ENCODE assay signal across 20 mouse cellular contexts in the genomic region with DNA sequence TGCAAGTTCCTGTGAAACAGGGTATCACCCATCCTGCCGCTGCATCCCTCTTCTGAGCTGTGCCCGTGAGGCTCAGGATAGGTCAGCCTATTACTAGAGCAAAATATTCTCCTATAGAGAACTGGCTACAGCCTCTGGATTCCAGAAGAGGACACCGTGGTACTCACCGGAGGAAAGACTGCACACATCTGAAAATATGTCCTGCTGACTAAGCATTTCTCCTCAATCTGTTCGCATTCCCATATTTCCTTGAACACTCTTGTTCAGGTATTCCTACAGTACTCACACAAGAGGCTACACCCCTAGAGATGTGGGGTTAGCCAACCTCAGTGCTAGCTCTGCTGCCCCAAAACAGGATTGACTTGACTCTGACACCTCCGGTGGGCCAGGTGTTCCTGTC. TPM values are rescaled to one million over a fixed set of nuclear protein-coding genes. Genes with fewer than 3 reads are reported as not detected.
DNase-seq lines count a peak whose midpoint lies in the region; ATAC-seq and TF ChIP-seq lines count a peak whose summit lies in the region.
"Had no signal": no experiment of that assay in that cellular context is flagged by ENCODE, and none has a peak within 500 bp of the region (broad histone marks: within the 10 kb centered on the region; RNA-seq: fewer than 3 reads in every experiment).

No protein-coding gene starts in this region.

- no peak overlapping the region for H3K27ac ChIP-seq in forebrain, embryonic 13.5 days
- no peak overlapping the region for H3K27ac ChIP-seq in forebrain, embryonic 14.5 days (ENCODE audit: low read depth, low read length)
- no peak overlapping the region for H3K27ac ChIP-seq in limb, embryonic 13.5 days
- H3K27ac ChIP-seq in limb, embryonic 10.5 days: no peak overlapping the region
- H3K27ac ChIP-seq in CH12.LX (ENCODE audit: insufficient read depth, low read depth): no peak overlapping the region
- no peak overlapping the region for H3K27ac ChIP-seq in embryonic facial prominence, embryonic 14.5 days (replicated peaks; ENCODE audit: low read depth, low read length)
- H3K27ac ChIP-seq: forebrain, embryonic 12.5 days; gastrocnemius, adult 2 months; hindbrain, embryonic 10.5 days; hindbrain, embryonic 15.5 days had no signal

- H3K27me3 ChIP-seq in forebrain, embryonic 13.5 days: no peaks in the 10 kb centered on the region
- no peaks in the 10 kb centered on the region for H3K27me3 ChIP-seq in forebrain, embryonic 14.5 days (replicated peaks; ENCODE audit: control insufficient read depth, insufficient read depth, low read length)
- no peaks in the 10 kb centered on the region for H3K27me3 ChIP-seq in limb, embryonic 13.5 days
- no peaks in the 10 kb centered on the region for H3K27me3 ChIP-seq in limb, embryonic 10.5 days (ENCODE audit: low read depth, poor library complexity, severe bottlenecking)
- H3K27me3 ChIP-seq in CH12.LX (replicated peaks): no peaks in the 10 kb centered on the region
- H3K27me3 ChIP-seq in embryonic facial prominence, embryonic 14.5 days (replicated peaks; ENCODE audit: control insufficient read depth, insufficient read depth, low read length): no peaks in the 10 kb centered on the region
- H3K27me3 ChIP-seq: forebrain, embryonic 12.5 days; heart, embryonic 12.5 days; hindbrain, embryonic 15.5 days had no signal

- peaks cover 44% of the 10 kb centered on the region for H3K79me2 ChIP-seq in CH12.LX (replicated peaks; ENCODE audit: control insufficient read depth, extremely low read depth, insufficient read depth, poor library complexity, severe bottlenecking)

- no peak for TF ChIP-seq POLR2A in CH12.LX (IDR thresholded peaks at IDR 0.05; ENCODE audit: low read depth, low read length)

- in situ Hi-C loops in CH12.LX (cut with MboI; ENCODE audit: low pct_ligation_motif_present, low pct_unique_long_range_greater_than_20kb, low sequenced_read_pairs): loop anchor here (5.0 kb wide), 1 partner anchor 46 kb away; no protein-coding TSS in a partner anchor

- no peaks in the 10 kb centered on the region for H3K9me3 ChIP-seq in forebrain, embryonic 13.5 days (replicated peaks)
- H3K9me3 ChIP-seq in forebrain, embryonic 14.5 days (replicated peaks; ENCODE audit: control insufficient read depth, low read length): no peaks in the 10 kb centered on the region
- no peaks in the 10 kb centered on the region for H3K9me3 ChIP-seq in limb, embryonic 13.5 days
- no peaks in the 10 kb centered on the region for H3K9me3 ChIP-seq in limb, embryonic 10.5 days (replicated peaks)
- no peaks in the 10 kb centered on the region for H3K9me3 ChIP-seq in CH12.LX (replicated peaks; ENCODE audit: low read length)
- H3K9me3 ChIP-seq in embryonic facial prominence, embryonic 14.5 days (ENCODE audit: control insufficient read depth, low read length): no peaks in the 10 kb centered on the region
- H3K9me3 ChIP-seq: forebrain, embryonic 12.5 days; heart, embryonic 12.5 days; hindbrain, embryonic 10.5 days; hindbrain, embryonic 15.5 days had no signal

- H3K4me3 ChIP-seq in forebrain, embryonic 13.5 days: no peak overlapping the region
- H3K4me3 ChIP-seq in forebrain, embryonic 14.5 days (ENCODE audit: low read depth, low read length): no peak overlapping the region
- no peak overlapping the region for H3K4me3 ChIP-seq in limb, embryonic 13.5 days
- H3K4me3 ChIP-seq in limb, embryonic 10.5 days: no peak overlapping the region
- H3K4me3 ChIP-seq in CH12.LX (replicated peaks in 1 of 3; ENCODE audit: low read depth in 2 of 3, low read length in 2 of 3, poor library complexity in 1 of 3): no peak overlapping the region
- no peak overlapping the region for H3K4me3 ChIP-seq in embryonic facial prominence, embryonic 14.5 days (ENCODE audit: low read depth, low read length)
- H3K4me3 ChIP-seq: forebrain, embryonic 12.5 days; gastrocnemius, adult 2 months; heart, embryonic 12.5 days; hindbrain, embryonic 10.5 days; hindbrain, embryonic 15.5 days had no signal

- 92% methylated on average over 6 of the region's 6 CpGs for WGBS in forebrain, embryonic 13.5 days
- WGBS in forebrain, embryonic 14.5 days: 98% methylated on average over 6 of the region's 6 CpGs
- WGBS in limb, embryonic 13.5 days: 95% methylated on average over 6 of the region's 6 CpGs
- 97% methylated on average over 6 of the region's 6 CpGs for WGBS in limb, embryonic 10.5 days
- 93% methylated on average over 6 of the region's 6 CpGs for WGBS in embryonic facial prominence, embryonic 14.5 days

- TF ChIP-seq RAD21 in CH12.LX (IDR thresholded peaks at IDR 0.05; ENCODE audit: low read depth, low read length): no peak

- no peak for ATAC-seq in forebrain, embryonic 13.5 days
- no peak for ATAC-seq in forebrain, embryonic 14.5 days
- no peak for ATAC-seq in limb, embryonic 13.5 days (ENCODE audit: low FRiP score, low read depth)
- no peak for ATAC-seq in embryonic facial prominence, embryonic 14.5 days (ENCODE audit: low read depth)

- no peak for TF ChIP-seq CTCF in CH12.LX (conservative IDR thresholded peaks at IDR 0.05 in 1 of 2, IDR thresholded peaks at IDR 0.05 in 1 of 2; ENCODE audit: low read depth in 2 of 2, low read length in 2 of 2)

- peaks cover 80% of the 10 kb centered on the region for H3K36me3 ChIP-seq in forebrain, embryonic 13.5 days (ENCODE audit: poor library complexity, severe bottlenecking)
- H3K36me3 ChIP-seq in forebrain, embryonic 14.5 days (ENCODE audit: control insufficient read depth, insufficient read depth, low read length): peaks cover 77% of the 10 kb centered on the region
- H3K36me3 ChIP-seq in limb, embryonic 13.5 days: peaks cover 81% of the 10 kb centered on the region
- peaks cover 84% of the 10 kb centered on the region for H3K36me3 ChIP-seq in limb, embryonic 10.5 days
- H3K36me3 ChIP-seq in CH12.LX (replicated peaks in 1 of 2; ENCODE audit: control insufficient read depth in 1 of 2, insufficient read depth in 1 of 2, low read length in 1 of 2): peaks cover 62 to 72% of the 10 kb centered on the region in 2 experiments
- peaks cover 80% of the 10 kb centered on the region for H3K36me3 ChIP-seq in embryonic facial prominence, embryonic 14.5 days (ENCODE audit: control insufficient read depth, insufficient read depth, low read length)

- dilution Hi-C loops in CH12.LX (cut with MboI; ENCODE audit: extremely low pct_ligation_motif_present, extremely low pct_unique_long_range_greater_than_20kb, low sequenced_read_pairs): no loop called here

- TF ChIP-seq EP300 in CH12.LX (IDR thresholded peaks at IDR 0.05; ENCODE audit: low read length): no peak

- no peak for DNase-seq in forebrain, embryonic 14.5 days (ENCODE audit: low spot score)
- DNase-seq in limb, embryonic 10.5 days (ENCODE audit: low spot score): no peak
- no peak for DNase-seq in CH12.LX (ENCODE audit: extremely low read depth)
- no peak for DNase-seq in embryonic facial prominence, embryonic 14.5 days (ENCODE audit: low spot score)
- no peak for DNase-seq in urinary bladder, postnatal 10 days (ENCODE audit: low spot score)
- DNase-seq: adrenal gland, adult 8-10 months; adrenal gland, postnatal 36 days; cerebellum, adult 2 months; cerebellum, postnatal 10 days; gastrocnemius, adult 2 months; gastrocnemius, postnatal 25 days had no signal

- H3K4me1 ChIP-seq in forebrain, embryonic 13.5 days: peaks cover 14% of the 10 kb centered on the region
- peaks cover 7% of the 10 kb centered on the region for H3K4me1 ChIP-seq in forebrain, embryonic 14.5 days (ENCODE audit: control insufficient read depth, insufficient read depth, low read length)
- H3K4me1 ChIP-seq in limb, embryonic 13.5 days: peaks cover 22% of the 10 kb centered on the region
- peaks cover 12% of the 10 kb centered on the region for H3K4me1 ChIP-seq in limb, embryonic 10.5 days
- H3K4me1 ChIP-seq in CH12.LX (ENCODE audit: control insufficient read depth in 1 of 2, insufficient read depth in 2 of 2): peaks cover 4 to 27% of the 10 kb centered on the region in 2 experiments
- H3K4me1 ChIP-seq in embryonic facial prominence, embryonic 14.5 days (ENCODE audit: control insufficient read depth, insufficient read depth, low read length): peaks cover 9% of the 10 kb centered on the region

- no peak overlapping the region for H3K4me2 ChIP-seq in forebrain, embryonic 13.5 days
- no peak overlapping the region for H3K4me2 ChIP-seq in forebrain, embryonic 14.5 days (ENCODE audit: low read length)
- H3K4me2 ChIP-seq in limb, embryonic 13.5 days (replicated peaks): no peak overlapping the region
- no peak overlapping the region for H3K4me2 ChIP-seq in CH12.LX (ENCODE audit: insufficient read depth, low read depth, poor library complexity, severe bottlenecking)
- no peak overlapping the region for H3K4me2 ChIP-seq in embryonic facial prominence, embryonic 14.5 days (ENCODE audit: low read depth, low read length)
- H3K4me2 ChIP-seq: forebrain, embryonic 12.5 days; heart, embryonic 12.5 days; hindbrain, embryonic 15.5 days had no signal

- peak overlapping the region; percentile 21; the same call in 1 of the 2 replicates for H3K9ac ChIP-seq in forebrain, embryonic 13.5 days
- H3K9ac ChIP-seq in forebrain, embryonic 14.5 days (ENCODE audit: low read length): no peak overlapping the region
- H3K9ac ChIP-seq in limb, embryonic 13.5 days: 0 out of 2 replicates have a peak overlapping the region, but pooled peaks have one; percentile 35
- H3K9ac ChIP-seq in CH12.LX (ENCODE audit: insufficient read depth, low read depth): no peak overlapping the region
- H3K9ac ChIP-seq in embryonic facial prominence, embryonic 14.5 days (ENCODE audit: low read depth, low read length): 0 out of 2 replicates have a peak overlapping the region, but pooled peaks have one; percentile 6
- H3K9ac ChIP-seq: forebrain, embryonic 12.5 days; heart, embryonic 12.5 days; hindbrain, embryonic 15.5 days had no signal

RNA-seq across cellular contexts. Expression of a gene that starts 4.7 kb away (rescaled TPM):
- polyA plus RNA-seq in forebrain, embryonic 13.5 days (2015; fragmentation: Nextera tagmentation; extraction: Ambion mirVana): 253 and 286 TPM in 2 replicates
- 325 and 332 TPM in 2 replicates for polyA plus RNA-seq in forebrain, embryonic 14.5 days (2014; fragmentation: Nextera tagmentation; extraction: Ambion mirVana)
- polyA plus RNA-seq in limb, embryonic 13.5 days (2015; fragmentation: Nextera tagmentation; extraction: Ambion mirVana): 775 and 791 TPM in 2 replicates
- 613 and 656 TPM in 2 replicates for polyA plus RNA-seq in limb, embryonic 10.5 days (2016; fragmentation: Nextera tagmentation; extraction: Ambion mirVana)
- total RNA-seq in CH12.LX (2012; rRNA removed) (531 and 594 TPM in 2 replicates), CH12.LX (2014; rRNA removed) (453 and 486 TPM in 2 replicates)
- 644 and 662 TPM in 2 replicates for polyA plus RNA-seq in CH12.LX (2012; ENCODE audit: insufficient read length, low read depth)
- polyA plus RNA-seq in embryonic facial prominence, embryonic 14.5 days (2014; fragmentation: Nextera tagmentation; extraction: Ambion mirVana): 996 and 1,037 TPM in 2 replicates

RNA-seq across cellular contexts. Expression of a gene that starts 13.1 kb away (rescaled TPM):
- 462 and 508 TPM in 2 replicates for polyA plus RNA-seq in forebrain, embryonic 13.5 days (2015; fragmentation: Nextera tagmentation; extraction: Ambion mirVana)
- 449 and 481 TPM in 2 replicates for polyA plus RNA-seq in forebrain, embryonic 14.5 days (2014; fragmentation: Nextera tagmentation; extraction: Ambion mirVana)
- polyA plus RNA-seq in limb, embryonic 13.5 days (2015; fragmentation: Nextera tagmentation; extraction: Ambion mirVana): 530 and 555 TPM in 2 replicates
- 742 and 814 TPM in 2 replicates for polyA plus RNA-seq in limb, embryonic 10.5 days (2016; fragmentation: Nextera tagmentation; extraction: Ambion mirVana)
- total RNA-seq in CH12.LX (2012; rRNA removed): 417 and 467 TPM in 2 replicates
- 126 and 172 TPM in 2 replicates for total RNA-seq in CH12.LX (2014; rRNA removed)
- polyA plus RNA-seq in CH12.LX (2012; ENCODE audit: insufficient read length, low read depth): 957 and 958 TPM in 2 replicates
- polyA plus RNA-seq in embryonic facial prominence, embryonic 14.5 days (2014; fragmentation: Nextera tagmentation; extraction: Ambion mirVana): 558 and 609 TPM in 2 replicates

RNA-seq across cellular contexts. Expression of a gene that starts 17.4 kb away (rescaled TPM):
- polyA plus RNA-seq in forebrain, embryonic 13.5 days (2015; fragmentation: Nextera tagmentation; extraction: Ambion mirVana): not detected in 2 replicates
- not detected in 2 replicates for polyA plus RNA-seq in forebrain, embryonic 14.5 days (2014; fragmentation: Nextera tagmentation; extraction: Ambion mirVana)
- 0.59 and 0.94 TPM in 2 replicates for polyA plus RNA-seq in limb, embryonic 13.5 days (2015; fragmentation: Nextera tagmentation; extraction: Ambion mirVana)
- 0.25 and 0.26 TPM in 2 replicates for polyA plus RNA-seq in limb, embryonic 10.5 days (2016; fragmentation: Nextera tagmentation; extraction: Ambion mirVana)
- total RNA-seq in CH12.LX (2012; rRNA removed): not detected in 2 replicates
- not detected in 2 replicates for total RNA-seq in CH12.LX (2014; rRNA removed)
- polyA plus RNA-seq in CH12.LX (2012; ENCODE audit: insufficient read length, low read depth): not detected in 2 replicates
- 9.6 and 9.7 TPM in 2 replicates for polyA plus RNA-seq in embryonic facial prominence, embryonic 14.5 days (2014; fragmentation: Nextera tagmentation; extraction: Ambion mirVana)
- total RNA-seq: granulocyte monocyte progenitor cell, adult 5-6 weeks; heart, postnatal 25 days had no signal
- polyA plus RNA-seq: cerebellum, adult 2 months; embryonic facial prominence, embryonic 11.5 days; forebrain, embryonic 12.5 days; heart, embryonic 12.5 days; hindbrain, embryonic 15.5 days had no signal

RNA-seq across cellular contexts. Expression of a gene that starts 18.8 kb away (rescaled TPM):
- polyA plus RNA-seq in forebrain, embryonic 13.5 days (2015; fragmentation: Nextera tagmentation; extraction: Ambion mirVana): 228 and 240 TPM in 2 replicates
- 291 and 313 TPM in 2 replicates for polyA plus RNA-seq in forebrain, embryonic 14.5 days (2014; fragmentation: Nextera tagmentation; extraction: Ambion mirVana)
- 245 TPM in 2 replicates for polyA plus RNA-seq in limb, embryonic 13.5 days (2015; fragmentation: Nextera tagmentation; extraction: Ambion mirVana)
- 223 and 235 TPM in 2 replicates for polyA plus RNA-seq in limb, embryonic 10.5 days (2016; fragmentation: Nextera tagmentation; extraction: Ambion mirVana)
- 25.8 and 39.6 TPM in 2 replicates for total RNA-seq in CH12.LX (2012; rRNA removed)
- total RNA-seq in CH12.LX (2014; rRNA removed): 37.6 and 46.2 TPM in 2 replicates
- polyA plus RNA-seq in CH12.LX (2012; ENCODE audit: insufficient read length, low read depth): 60.2 and 66.5 TPM in 2 replicates
- polyA plus RNA-seq in embryonic facial prominence, embryonic 14.5 days (2014; fragmentation: Nextera tagmentation; extraction: Ambion mirVana): 238 and 253 TPM in 2 replicates

RNA-seq across cellular contexts. Expression of a gene that starts 29.8 kb away (rescaled TPM):
- polyA plus RNA-seq in forebrain, embryonic 13.5 days (2015; fragmentation: Nextera tagmentation; extraction: Ambion mirVana): 420 and 488 TPM in 2 replicates
- polyA plus RNA-seq in forebrain, embryonic 14.5 days (2014; fragmentation: Nextera tagmentation; extraction: Ambion mirVana): 318 and 352 TPM in 2 replicates
- 480 and 508 TPM in 2 replicates for polyA plus RNA-seq in limb, embryonic 13.5 days (2015; fragmentation: Nextera tagmentation; extraction: Ambion mirVana)
- polyA plus RNA-seq in limb, embryonic 10.5 days (2016; fragmentation: Nextera tagmentation; extraction: Ambion mirVana): 720 and 728 TPM in 2 replicates
- total RNA-seq in CH12.LX (2012; rRNA removed) (582 and 793 TPM in 2 replicates), CH12.LX (2014; rRNA removed) (358 and 361 TPM in 2 replicates)
- 444 and 451 TPM in 2 replicates for polyA plus RNA-seq in CH12.LX (2012; ENCODE audit: insufficient read length, low read depth)
- polyA plus RNA-seq in embryonic facial prominence, embryonic 14.5 days (2014; fragmentation: Nextera tagmentation; extraction: Ambion mirVana): 406 and 433 TPM in 2 replicates

Comparison
In these comparisons a context has a peak if more than half of its experiments do, and no peak if none do; other contexts are left out.
1. H3K9ac ChIP-seq: peak in forebrain, embryonic 13.5 days (single experiment), limb, embryonic 13.5 days (single experiment) and embryonic facial prominence, embryonic 14.5 days (single experiment); none in forebrain, embryonic 14.5 days (single experiment) and CH12.LX (single experiment).